Mouse (Mus musculus): ENCODE results near the gene Gpr25. TPM values are rescaled to one million over a fixed set of nuclear protein-coding genes. Genes with fewer than 3 reads are reported as not detected.

Gene Gpr25
- total and polyA plus RNA-seq, 3 experiments = not detected

DNA sequence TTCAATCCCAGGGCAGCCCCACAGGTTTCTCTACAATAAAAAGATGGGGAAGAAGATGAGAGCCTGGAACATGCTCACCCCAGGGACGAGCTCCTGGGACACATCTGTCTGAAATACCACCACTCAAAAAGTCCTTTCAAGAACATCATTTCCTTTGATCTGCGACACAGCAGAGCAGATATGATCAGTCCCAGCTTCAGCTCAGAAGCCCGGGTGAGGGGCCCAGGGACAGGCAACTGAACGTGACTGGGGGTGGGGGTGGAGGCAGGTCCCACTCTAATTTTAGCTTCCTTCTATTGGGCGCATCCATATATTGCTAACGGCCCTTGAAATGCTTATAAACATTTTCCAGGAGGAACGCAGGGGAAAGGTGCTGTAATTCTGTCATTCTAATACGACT, 5.0 kb downstream of the Gpr25 start:
- intact Hi-C loops (cut with DNase I) = no loop called here
- H3K27me3 ChIP-seq (ENCODE audit: control insufficient read depth, insufficient read depth, low read length) = peaks cover 7% of the 10 kb centered on the region
- 53% methylated on average over 8 of the region's 8 CpGs for WGBS

DNA sequence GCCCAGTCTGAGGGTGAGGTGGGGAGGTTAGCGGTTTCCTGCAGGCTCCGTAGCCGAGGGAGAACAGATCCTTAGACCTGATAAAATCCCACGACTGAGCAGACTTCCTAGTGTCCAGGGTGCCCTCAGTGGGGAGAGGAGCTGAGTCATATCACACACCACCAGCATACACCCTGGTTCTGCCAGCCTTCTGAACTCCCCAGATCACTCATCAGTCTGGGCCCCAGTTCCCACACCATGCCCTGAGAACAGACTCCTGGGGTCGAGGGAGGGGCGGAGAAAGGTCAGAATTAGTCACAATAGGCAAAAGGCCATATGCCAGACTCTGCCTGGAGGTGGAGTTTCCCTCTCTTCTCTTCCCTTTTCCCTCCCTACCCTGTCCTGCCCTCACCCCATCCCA, 5.5 kb downstream of the Gpr25 start:
- no peak overlapping the region for H3K27ac ChIP-seq
- intact Hi-C loops (cut with DNase I) = no loop called here
- no peaks in the 10 kb centered on the region for H3K79me2 ChIP-seq (replicated peaks; ENCODE audit: control insufficient read depth, insufficient read depth, low read length)
- no peak for DNase-seq
- no peaks in the 10 kb centered on the region for H3K36me3 ChIP-seq (ENCODE audit: control insufficient read depth, insufficient read depth, low read length)
- TF ChIP-seq POLR2A (IDR thresholded peaks at IDR 0.05; ENCODE audit: insufficient read depth, low read depth, low read length) = no peak
- TF ChIP-seq CTCF (IDR thresholded peaks at IDR 0.05) = no peak
- no peak for TF ChIP-seq EP300 (IDR thresholded peaks at IDR 0.05; ENCODE audit: insufficient read depth, low read depth, low read length)
- no peak overlapping the region for H3K4me3 ChIP-seq
- peaks cover 5% of the 10 kb centered on the region; the same call in 1 of the 2 replicates for H3K27me3 ChIP-seq (ENCODE audit: control insufficient read depth, insufficient read depth, low read length)
- H3K4me1 ChIP-seq (ENCODE audit: control insufficient read depth, insufficient read depth, low read length) = no peaks in the 10 kb centered on the region
- 34% methylated on average over 6 of the region's 6 CpGs for WGBS
- no peak overlapping the region for H3K9ac ChIP-seq (ENCODE audit: low read depth, low read length)

More for the DNA sequence above, 5.0 kb downstream of the Gpr25 start:
- H3K4me1 ChIP-seq (ENCODE audit: control insufficient read depth, insufficient read depth, low read length) = peaks cover 2% of the 10 kb centered on the region; the same call in 1 of the 2 replicates
- H3K27ac ChIP-seq = no peak overlapping the region
- DNase-seq = no peak
- no peaks in the 10 kb centered on the region for H3K36me3 ChIP-seq (ENCODE audit: control insufficient read depth, insufficient read depth, low read length)
- H3K79me2 ChIP-seq (replicated peaks; ENCODE audit: control insufficient read depth, insufficient read depth, low read length) = no peaks in the 10 kb centered on the region
- H3K9ac ChIP-seq (ENCODE audit: low read depth, low read length) = no peak overlapping the region
- no peak for TF ChIP-seq EP300 (IDR thresholded peaks at IDR 0.05; ENCODE audit: insufficient read depth, low read depth, low read length)
- no peak for TF ChIP-seq POLR2A (IDR thresholded peaks at IDR 0.05; ENCODE audit: insufficient read depth, low read depth, low read length)
- TF ChIP-seq CTCF (IDR thresholded peaks at IDR 0.05) = no peak
- H3K4me3 ChIP-seq = no peak overlapping the region

GRCm38 (mm10) chr1:136254503-136255065, 6.1 kb downstream of the Gpr25 start:
- TF ChIP-seq POLR2A (IDR thresholded peaks at IDR 0.05; ENCODE audit: insufficient read depth, low read depth, low read length) = no peak
- TF ChIP-seq EP300 (IDR thresholded peaks at IDR 0.05; ENCODE audit: insufficient read depth, low read depth, low read length) = no peak
- no peak for TF ChIP-seq CTCF (IDR thresholded peaks at IDR 0.05)
- H3K4me1 ChIP-seq (ENCODE audit: control insufficient read depth, insufficient read depth, low read length) = no peaks in the 10 kb centered on the region
- H3K27me3 ChIP-seq (ENCODE audit: control insufficient read depth, insufficient read depth, low read length) = peaks cover 3% of the 10 kb centered on the region; the same call in 1 of the 2 replicates
- intact Hi-C loops (cut with DNase I) = no loop called here
- no peak for DNase-seq
- no peak overlapping the region for H3K9ac ChIP-seq (ENCODE audit: low read depth, low read length)
- H3K27ac ChIP-seq = no peak overlapping the region
- no peak overlapping the region for H3K4me3 ChIP-seq
- H3K36me3 ChIP-seq (ENCODE audit: control insufficient read depth, insufficient read depth, low read length) = no peaks in the 10 kb centered on the region
- 76% methylated on average over 10 of the region's 10 CpGs for whole genome bisulfite sequencing
- H3K79me2 ChIP-seq (replicated peaks; ENCODE audit: control insufficient read depth, insufficient read depth, low read length) = no peaks in the 10 kb centered on the region

GRCm38 (mm10) chr1:136253472-136253871, 7.2 kb downstream of the Gpr25 start:
- no peak for TF ChIP-seq CTCF (IDR thresholded peaks at IDR 0.05)
- TF ChIP-seq POLR2A (IDR thresholded peaks at IDR 0.05; ENCODE audit: insufficient read depth, low read depth, low read length) = no peak
- no peak for TF ChIP-seq EP300 (IDR thresholded peaks at IDR 0.05; ENCODE audit: insufficient read depth, low read depth, low read length)
- Histone ChIP-seq H3K27ac (no peak overlapping the region), H3K36me3 (ENCODE audit: control insufficient read depth, insufficient read depth, low read length) (no peaks in the 10 kb centered on the region), H3K4me1 (ENCODE audit: control insufficient read depth, insufficient read depth, low read length) (no peaks in the 10 kb centered on the region), H3K79me2 (replicated peaks; ENCODE audit: control insufficient read depth, insufficient read depth, low read length) (no peaks in the 10 kb centered on the region), H3K27me3 (ENCODE audit: control insufficient read depth, insufficient read depth, low read length) (no peaks in the 10 kb centered on the region), H3K4me3 (no peak overlapping the region), H3K9ac (ENCODE audit: low read depth, low read length) (no peak overlapping the region)
- WGBS = 33% methylated on average over 2 of the region's 2 CpGs
- DNase-seq = no peak
- intact Hi-C loops (cut with DNase I) = no loop called here

DNA sequence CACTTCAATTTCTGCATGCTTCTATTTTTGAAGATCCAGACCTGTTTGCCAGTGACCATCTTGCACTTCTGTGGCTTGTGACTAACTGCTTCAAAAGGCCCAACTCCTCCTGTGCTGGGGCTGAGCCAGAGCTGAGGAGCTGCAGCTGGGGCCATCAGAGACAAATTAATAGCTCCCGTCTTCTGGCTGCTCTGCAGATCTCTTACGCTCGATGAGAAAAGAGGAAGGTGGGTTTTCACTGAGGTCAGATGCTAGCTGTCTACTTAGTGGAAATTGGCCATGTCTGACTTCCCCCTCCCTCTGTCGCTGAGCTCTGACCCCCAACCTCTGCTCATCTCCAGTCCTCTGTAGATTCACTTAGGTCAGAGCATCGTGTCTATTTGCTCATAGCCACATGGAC, 11.0 kb downstream of the Gpr25 start:
- Histone ChIP-seq H3K27ac (no peak overlapping the region), H3K36me3 (ENCODE audit: control insufficient read depth, insufficient read depth, low read length) (no peaks in the 10 kb centered on the region), H3K79me2 (replicated peaks; ENCODE audit: control insufficient read depth, insufficient read depth, low read length) (no peaks in the 10 kb centered on the region), H3K27me3 (ENCODE audit: control insufficient read depth, insufficient read depth, low read length) (no peaks in the 10 kb centered on the region), H3K4me3 (no peak overlapping the region), H3K9ac (ENCODE audit: low read depth, low read length) (no peak overlapping the region), H3K4me1 (ENCODE audit: control insufficient read depth, insufficient read depth, low read length) (no peaks in the 10 kb centered on the region)
- WGBS = 60% methylated on average over 5 of the region's 5 CpGs
- intact Hi-C loops (cut with DNase I) = no loop called here
- DNase-seq = no peak
- TF ChIP-seq POLR2A (IDR thresholded peaks at IDR 0.05; ENCODE audit: insufficient read depth, low read depth, low read length) = no peak
- TF ChIP-seq CTCF (IDR thresholded peaks at IDR 0.05) = no peak

DNA sequence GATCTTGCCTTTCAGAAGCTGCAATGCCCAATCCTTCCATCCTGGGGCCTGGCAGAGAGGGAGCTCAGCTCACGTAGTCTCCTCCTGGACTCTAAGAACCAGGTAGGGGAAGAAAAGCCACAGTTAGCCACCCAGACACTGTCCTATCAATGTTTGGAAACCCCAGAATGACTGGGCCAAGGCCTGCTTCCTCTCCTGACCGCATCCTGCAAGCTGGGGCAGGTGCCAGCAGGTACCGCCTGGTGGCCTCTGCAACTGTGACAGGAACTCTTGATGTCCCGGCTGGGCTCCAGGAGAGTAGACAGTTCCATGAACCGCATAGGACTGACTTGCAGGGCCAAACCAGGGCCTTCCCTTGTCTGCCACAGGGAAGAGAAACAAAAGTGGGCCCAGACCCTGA, 13.3 kb downstream of the Gpr25 start:
- no peak for DNase-seq
- H3K9ac ChIP-seq (ENCODE audit: low read depth, low read length) = no peak overlapping the region
- H3K27ac ChIP-seq = no peak overlapping the region
- intact Hi-C loops (cut with DNase I) = no loop called here
- TF ChIP-seq EP300 (IDR thresholded peaks at IDR 0.05; ENCODE audit: insufficient read depth, low read depth, low read length) = no peak
- no peak for TF ChIP-seq POLR2A (IDR thresholded peaks at IDR 0.05; ENCODE audit: insufficient read depth, low read depth, low read length)
- no peak for TF ChIP-seq CTCF (IDR thresholded peaks at IDR 0.05)
- no peak overlapping the region for H3K4me3 ChIP-seq
- 81% methylated on average over 5 of the region's 5 CpGs for WGBS
- H3K36me3 ChIP-seq (ENCODE audit: control insufficient read depth, insufficient read depth, low read length) = no peaks in the 10 kb centered on the region
- no peaks in the 10 kb centered on the region for H3K79me2 ChIP-seq (replicated peaks; ENCODE audit: control insufficient read depth, insufficient read depth, low read length)
- no peaks in the 10 kb centered on the region for H3K27me3 ChIP-seq (ENCODE audit: control insufficient read depth, insufficient read depth, low read length)
- no peaks in the 10 kb centered on the region for H3K4me1 ChIP-seq (ENCODE audit: control insufficient read depth, insufficient read depth, low read length)
